Mouse (Mus musculus): ENCODE data around the gene Sde2. TPM values are rescaled to one million over a fixed set of nuclear protein-coding genes. Genes with fewer than 3 reads are reported as not detected.

The Sde2 gene
- polyA plus RNA-seq, 1 experiment from 2014 or later = 28.7 TPM

DNA sequence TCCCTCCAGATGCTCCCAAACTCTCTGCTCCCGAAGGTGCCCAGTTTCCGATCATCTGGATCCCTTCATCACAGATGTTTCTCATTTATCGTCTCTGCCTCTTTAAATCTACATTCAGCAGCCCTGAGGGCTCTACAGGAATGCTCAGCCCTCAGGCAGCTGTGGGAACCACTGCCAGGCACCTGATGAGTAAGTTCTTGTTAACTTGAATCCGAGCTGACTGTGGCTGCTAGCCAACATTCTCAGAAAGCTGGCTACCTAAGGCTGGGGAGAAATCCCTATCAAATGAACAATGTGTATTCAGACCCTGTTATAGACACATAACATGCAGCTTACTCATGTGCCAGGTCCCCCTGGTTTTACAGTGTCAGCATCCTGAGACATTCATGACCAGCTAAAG lies 62.9 kb downstream of the Sde2 start:
- DNase-seq (no peak), ATAC-seq (ENCODE audit: low FRiP score, low TSS enrichment) (no peak)
- Histone ChIP-seq H3K36me3 (ENCODE audit: control insufficient read depth, insufficient read depth, low read length) (no peaks in the 10 kb centered on the region), H3K27me3 (ENCODE audit: control insufficient read depth, insufficient read depth, low read length) (no peaks in the 10 kb centered on the region), H3K27ac (replicated peaks; ENCODE audit: low read depth, low read length) (no peak overlapping the region), H3K9ac (replicated peaks; ENCODE audit: low read length) (no peak overlapping the region), H3K4me1 (ENCODE audit: control insufficient read depth, insufficient read depth, low read length) (no peaks in the 10 kb centered on the region), H3K9me3 (ENCODE audit: control insufficient read depth, low read length) (no peaks in the 10 kb centered on the region), H3K4me2 (ENCODE audit: low read length) (no peak overlapping the region), H3K4me3 (replicated peaks; ENCODE audit: low read depth, low read length) (no peak overlapping the region)
- WGBS = 72% methylated on average over 4 of the region's 4 CpGs

DNA sequence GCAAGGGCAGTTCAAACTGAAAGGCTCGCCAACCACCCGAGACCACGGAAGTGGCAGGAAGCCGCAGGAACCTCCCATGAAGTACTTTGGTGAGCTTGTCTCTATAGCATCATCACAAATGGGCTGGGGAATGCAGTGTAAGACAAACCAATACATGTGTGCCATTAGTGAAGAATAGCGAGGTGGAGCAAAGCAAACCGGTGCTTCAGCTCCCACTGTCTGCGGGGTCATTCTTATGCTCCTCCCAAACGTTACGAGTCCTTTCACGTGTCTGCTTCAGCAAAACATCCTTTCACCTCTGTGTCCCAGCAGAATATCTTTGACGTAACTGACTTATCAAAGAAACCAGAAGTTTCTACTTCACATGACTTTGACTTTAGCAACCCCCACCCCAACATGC lies 65.5 kb downstream of the Sde2 start:
- ATAC-seq (ENCODE audit: low FRiP score, low TSS enrichment) (no peak), DNase-seq (no peak)
- Histone ChIP-seq H3K4me1 (ENCODE audit: control insufficient read depth, insufficient read depth, low read length) (no peaks in the 10 kb centered on the region), H3K9me3 (ENCODE audit: control insufficient read depth, low read length) (no peaks in the 10 kb centered on the region), H3K36me3 (ENCODE audit: control insufficient read depth, insufficient read depth, low read length) (no peaks in the 10 kb centered on the region), H3K27ac (replicated peaks; ENCODE audit: low read depth, low read length) (no peak overlapping the region), H3K4me2 (ENCODE audit: low read length) (no peak overlapping the region), H3K4me3 (replicated peaks; ENCODE audit: low read depth, low read length) (no peak overlapping the region), H3K9ac (replicated peaks; ENCODE audit: low read length) (no peak overlapping the region), H3K27me3 (ENCODE audit: control insufficient read depth, insufficient read depth, low read length) (no peaks in the 10 kb centered on the region)
- WGBS = 89% methylated on average over 11 of the region's 11 CpGs

DNA sequence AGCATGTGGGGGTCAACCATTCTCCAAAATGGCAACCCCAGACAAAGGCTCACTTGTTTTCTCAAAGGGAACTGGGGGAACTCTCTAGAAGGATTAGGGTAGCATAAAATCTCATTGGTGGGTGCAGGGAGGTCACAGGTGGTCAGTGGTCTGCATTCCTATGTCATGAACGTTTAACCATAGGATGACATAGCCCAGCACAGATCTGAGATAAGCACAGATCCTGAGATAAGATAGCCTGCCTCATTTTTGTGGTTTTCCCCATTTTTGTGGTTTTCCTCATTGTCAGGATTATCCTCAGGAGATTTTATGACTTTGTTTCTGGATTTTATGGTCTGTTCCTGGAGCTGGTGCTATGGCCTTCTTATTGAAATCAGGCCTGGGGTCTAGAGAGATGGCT lies 66.1 kb downstream of the Sde2 start:
- DNase-seq = no peak
- ATAC-seq (ENCODE audit: low FRiP score, low TSS enrichment) = no peak
- Histone ChIP-seq H3K36me3 (ENCODE audit: control insufficient read depth, insufficient read depth, low read length) (no peaks in the 10 kb centered on the region), H3K27me3 (ENCODE audit: control insufficient read depth, insufficient read depth, low read length) (no peaks in the 10 kb centered on the region), H3K4me2 (ENCODE audit: low read length) (no peak overlapping the region), H3K4me1 (ENCODE audit: control insufficient read depth, insufficient read depth, low read length) (no peaks in the 10 kb centered on the region), H3K9ac (replicated peaks; ENCODE audit: low read length) (no peak overlapping the region), H3K27ac (replicated peaks; ENCODE audit: low read depth, low read length) (no peak overlapping the region), H3K4me3 (replicated peaks; ENCODE audit: low read depth, low read length) (no peak overlapping the region), H3K9me3 (ENCODE audit: control insufficient read depth, low read length) (no peaks in the 10 kb centered on the region)
- 61% methylated on average over 1 of the region's 1 CpGs for WGBS

Other genes starting within 250 kb of the Sde2 start
- gene Lin9, start 210.0 kb upstream of the Sde2 start, polyA plus RNA-seq (2014; fragmentation: Nextera tagmentation; extraction: Ambion mirVana) = 8.8 and 13.9 TPM in 2 replicates
- not detected in 2 replicates for gene Mixl1, start 154.1 kb upstream of the Sde2 start, polyA plus RNA-seq (2014; fragmentation: Nextera tagmentation; extraction: Ambion mirVana)
- 25.2 and 27.2 TPM in 2 replicates for gene Acbd3, start 125.1 kb upstream of the Sde2 start, polyA plus RNA-seq (2014; fragmentation: Nextera tagmentation; extraction: Ambion mirVana)
- gene H3f3a, start 37.2 kb upstream of the Sde2 start, polyA plus RNA-seq (2014; fragmentation: Nextera tagmentation; extraction: Ambion mirVana) = 3,827 and 3,910 TPM in 2 replicates
- gene Lefty2, start 42.0 kb downstream of the Sde2 start, polyA plus RNA-seq (2014; fragmentation: Nextera tagmentation; extraction: Ambion mirVana) = 1.3 and 2.0 TPM in 2 replicates
- 67.2 and 69.9 TPM in 2 replicates for gene Pycr2, start 53.2 kb downstream of the Sde2 start, polyA plus RNA-seq (2014; fragmentation: Nextera tagmentation; extraction: Ambion mirVana)
- 0.28 TPM in 1 of 2 replicates, not detected in the other for gene Lefty1, start 83.9 kb downstream of the Sde2 start, polyA plus RNA-seq (2014; fragmentation: Nextera tagmentation; extraction: Ambion mirVana)
- gene Tmem63a, start 91.2 kb downstream of the Sde2 start, polyA plus RNA-seq (2014; fragmentation: Nextera tagmentation; extraction: Ambion mirVana) = 0.36 and 1.2 TPM in 2 replicates
- 2.7 and 3.2 TPM in 2 replicates for gene Ephx1, start 169.8 kb downstream of the Sde2 start, polyA plus RNA-seq (2014; fragmentation: Nextera tagmentation; extraction: Ambion mirVana)
- gene 9130409I23Rik, start 200.1 kb downstream of the Sde2 start, polyA plus RNA-seq (2014; fragmentation: Nextera tagmentation; extraction: Ambion mirVana) = not detected in 2 replicates